Mouse (Mus musculus): Measurements from ENCODE around the gene Bzw2. TPM values are rescaled to one million over a fixed set of nuclear protein-coding genes. Genes with fewer than 3 reads are reported as not detected.

Bzw2 gene
- polyA plus RNA-seq, 1 experiment from 2014 or later = 291 TPM

GRCm38 (mm10) chr12:36177227-36177626, 19.3 kb upstream of the Bzw2 start:
- WGBS = 90% methylated on average over 5 of the region's 5 CpGs
- ATAC-seq (ENCODE audit: insufficient read depth, low FRiP score, low TSS enrichment) = no peak
- peaks cover 4% of the 10 kb centered on the region for H3K36me3 ChIP-seq (ENCODE audit: control insufficient read depth, insufficient read depth, low read length)

DNA sequence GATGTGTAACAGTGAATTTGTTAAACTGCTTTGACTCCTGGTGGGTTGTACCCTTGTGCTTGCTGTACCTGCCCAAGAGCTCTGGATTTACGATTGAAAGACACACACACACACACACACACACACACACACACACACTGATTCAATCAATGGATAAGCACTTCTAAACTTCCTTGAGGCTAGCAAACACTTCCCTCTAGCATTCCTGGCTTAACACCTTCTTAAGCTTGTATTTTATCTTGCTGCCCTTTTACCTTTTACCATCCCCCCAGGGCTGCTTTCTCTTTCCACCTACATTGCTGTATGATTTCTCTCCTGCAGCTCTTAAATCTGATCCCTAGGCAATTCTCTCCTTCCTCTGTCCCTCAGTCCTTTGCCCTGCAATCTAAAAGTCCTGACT, 7.4 kb upstream of the Bzw2 start:
- H3K4me1 ChIP-seq (ENCODE audit: control insufficient read depth, insufficient read depth, low read length) = peaks cover 2% of the 10 kb centered on the region; the same call in 1 of the 2 replicates
- no peak overlapping the region for H3K4me3 ChIP-seq (ENCODE audit: low read depth, low read length)
- no peaks in the 10 kb centered on the region for H3K27me3 ChIP-seq (ENCODE audit: control insufficient read depth, insufficient read depth, low read length)
- no peak overlapping the region for H3K9ac ChIP-seq (ENCODE audit: low read length)
- no peak overlapping the region for H3K4me2 ChIP-seq (ENCODE audit: low read depth)
- H3K36me3 ChIP-seq (ENCODE audit: control insufficient read depth, insufficient read depth, low read length) = no peaks in the 10 kb centered on the region
- 55% methylated on average over 1 of the region's 1 CpGs for WGBS
- H3K9me3 ChIP-seq (ENCODE audit: control insufficient read depth, low read length) = no peaks in the 10 kb centered on the region
- DNase-seq (ENCODE audit: low spot score) (no peak), ATAC-seq (ENCODE audit: insufficient read depth, low FRiP score, low TSS enrichment) (no peak)
- no peak overlapping the region for H3K27ac ChIP-seq (ENCODE audit: low read depth, low read length)

More at GRCm38 (mm10) chr12:36177227-36177626, 19.3 kb upstream of the Bzw2 start:
- DNase-seq (ENCODE audit: low spot score) = no peak
- Histone ChIP-seq H3K4me1 (ENCODE audit: control insufficient read depth, insufficient read depth, low read length) (no peaks in the 10 kb centered on the region), H3K9me3 (ENCODE audit: control insufficient read depth, low read length) (no peaks in the 10 kb centered on the region), H3K27ac (ENCODE audit: low read depth, low read length) (no peak overlapping the region), H3K27me3 (ENCODE audit: control insufficient read depth, insufficient read depth, low read length) (no peaks in the 10 kb centered on the region), H3K9ac (ENCODE audit: low read length) (no peak overlapping the region), H3K4me2 (ENCODE audit: low read depth) (no peak overlapping the region), H3K4me3 (ENCODE audit: low read depth, low read length) (no peak overlapping the region)

GRCm38 (mm10) chr12:36164126-36164791, 6.4 kb upstream of the Bzw2 start:
- H3K36me3 ChIP-seq (ENCODE audit: control insufficient read depth, insufficient read depth, low read length) = no peaks in the 10 kb centered on the region
- H3K4me3 ChIP-seq (ENCODE audit: low read depth, low read length) = no peak overlapping the region
- peaks cover 2% of the 10 kb centered on the region; the same call in 1 of the 2 replicates for H3K4me1 ChIP-seq (ENCODE audit: control insufficient read depth, insufficient read depth, low read length)
- H3K9ac ChIP-seq (ENCODE audit: low read length) = no peak overlapping the region
- 91% methylated on average over 7 of the region's 7 CpGs for WGBS
- H3K27ac ChIP-seq (ENCODE audit: low read depth, low read length) = no peak overlapping the region
- H3K27me3 ChIP-seq (ENCODE audit: control insufficient read depth, insufficient read depth, low read length) = no peaks in the 10 kb centered on the region
- no peaks in the 10 kb centered on the region for H3K9me3 ChIP-seq (ENCODE audit: control insufficient read depth, low read length)
- H3K4me2 ChIP-seq (ENCODE audit: low read depth) = no peak overlapping the region
- DNase-seq (ENCODE audit: low spot score) (no peak), ATAC-seq (ENCODE audit: insufficient read depth, low FRiP score, low TSS enrichment) (no peak)

DNA sequence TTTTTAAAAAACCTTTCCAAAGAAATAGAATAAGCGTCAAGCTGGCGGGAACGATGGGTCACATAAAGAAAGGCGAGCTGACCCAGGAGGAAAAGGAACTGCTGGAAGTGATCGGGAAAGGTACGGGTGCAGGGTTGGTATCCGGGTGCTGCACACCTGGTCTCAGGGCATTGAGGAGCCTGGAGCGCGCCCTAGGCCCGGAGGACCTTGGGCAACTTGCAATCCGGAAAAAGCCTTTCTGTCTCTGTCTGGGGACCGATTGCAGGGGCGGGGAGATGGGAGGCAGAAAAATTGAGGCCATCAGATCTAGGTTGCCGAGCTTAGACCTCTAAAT, 609 bp downstream of the Bzw2 start:
- WGBS = under 1% methylated on average over 14 of the region's 14 CpGs
- H3K27me3 ChIP-seq (ENCODE audit: control insufficient read depth, insufficient read depth, low read length) = no peaks in the 10 kb centered on the region
- no peaks in the 10 kb centered on the region for H3K36me3 ChIP-seq (ENCODE audit: control insufficient read depth, insufficient read depth, low read length)
- DNase-seq (ENCODE audit: low spot score) (no peak), ATAC-seq (ENCODE audit: insufficient read depth, low FRiP score, low TSS enrichment) (peak; percentile 39)
- H3K9me3 ChIP-seq (ENCODE audit: control insufficient read depth, low read length) = no peaks in the 10 kb centered on the region
- H3K4me3 ChIP-seq (ENCODE audit: low read depth, low read length) = peak overlapping the region; percentile 68
- peak overlapping the region; percentile 76 for H3K4me2 ChIP-seq (ENCODE audit: low read depth)
- peaks cover 16% of the 10 kb centered on the region; the same call in 1 of the 2 replicates for H3K4me1 ChIP-seq (ENCODE audit: control insufficient read depth, insufficient read depth, low read length)
- H3K27ac ChIP-seq (ENCODE audit: low read depth, low read length) = no peak overlapping the region; the same call in 1 of the 2 replicates
- H3K9ac ChIP-seq (ENCODE audit: low read length) = peak overlapping the region; percentile 66

DNA sequence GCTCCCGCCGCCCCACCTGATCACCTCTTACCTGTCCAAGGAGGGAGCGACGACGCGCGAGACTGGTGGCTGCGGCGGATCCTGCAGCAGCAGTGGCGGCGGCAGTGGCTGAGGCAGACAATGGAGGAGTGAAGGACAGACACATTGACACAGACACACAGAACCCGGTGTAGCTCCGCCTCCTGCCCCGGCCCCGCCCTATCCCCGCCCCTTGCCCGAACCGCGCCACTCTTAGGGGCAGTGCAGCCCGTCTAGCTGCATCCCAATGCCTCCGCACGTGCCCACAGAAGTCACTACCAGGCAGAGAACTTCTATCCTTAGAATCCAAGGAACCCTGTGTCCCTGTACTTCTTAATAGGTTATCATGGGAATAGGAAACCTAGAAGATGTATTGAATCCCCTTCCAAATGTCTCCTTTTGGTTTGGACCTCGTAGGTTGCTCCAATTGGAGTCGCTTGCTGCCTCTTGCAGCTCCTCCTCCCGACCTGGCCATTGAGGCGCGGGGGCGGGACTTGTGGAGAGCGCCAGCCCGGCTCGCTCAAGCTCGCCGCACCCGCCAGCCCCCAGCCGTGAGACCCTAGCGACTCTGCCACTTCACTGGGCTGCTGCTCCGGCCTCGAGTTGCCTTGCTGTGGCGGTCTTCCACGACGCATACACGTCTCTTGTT, 1.1 kb downstream of the Bzw2 start, which contains the start of gene Ankmy2:
Ankmy2 (plus strand) TSS at position 478 of the 667 bp plus-strand sequence.
- ATAC-seq (ENCODE audit: insufficient read depth, low FRiP score, low TSS enrichment) (peak; percentile 98), DNase-seq (ENCODE audit: low spot score) (peak; percentile 94)
- H3K9ac ChIP-seq (ENCODE audit: low read length) = peak within 1 kb of the TSS; percentile 66
- H3K4me1 ChIP-seq (ENCODE audit: control insufficient read depth, insufficient read depth, low read length) = peaks cover 16% of the 10 kb centered on the region; the same call in 1 of the 2 replicates
- no peaks in the 10 kb centered on the region for H3K27me3 ChIP-seq (ENCODE audit: control insufficient read depth, insufficient read depth, low read length)
- H3K27ac ChIP-seq (ENCODE audit: low read depth, low read length) = peak within 1 kb of the TSS; percentile 63
- peak within 1 kb of the TSS; percentile 76 for H3K4me2 ChIP-seq (ENCODE audit: low read depth)
- H3K9me3 ChIP-seq (ENCODE audit: control insufficient read depth, low read length) = no peaks in the 10 kb centered on the region
- H3K4me3 ChIP-seq (ENCODE audit: low read depth, low read length) = peak within 1 kb of the TSS; percentile 68
- H3K36me3 ChIP-seq (ENCODE audit: control insufficient read depth, insufficient read depth, low read length) = no peaks in the 10 kb centered on the region
- WGBS = under 1% methylated on average over 41 of the region's 42 CpGs

DNA sequence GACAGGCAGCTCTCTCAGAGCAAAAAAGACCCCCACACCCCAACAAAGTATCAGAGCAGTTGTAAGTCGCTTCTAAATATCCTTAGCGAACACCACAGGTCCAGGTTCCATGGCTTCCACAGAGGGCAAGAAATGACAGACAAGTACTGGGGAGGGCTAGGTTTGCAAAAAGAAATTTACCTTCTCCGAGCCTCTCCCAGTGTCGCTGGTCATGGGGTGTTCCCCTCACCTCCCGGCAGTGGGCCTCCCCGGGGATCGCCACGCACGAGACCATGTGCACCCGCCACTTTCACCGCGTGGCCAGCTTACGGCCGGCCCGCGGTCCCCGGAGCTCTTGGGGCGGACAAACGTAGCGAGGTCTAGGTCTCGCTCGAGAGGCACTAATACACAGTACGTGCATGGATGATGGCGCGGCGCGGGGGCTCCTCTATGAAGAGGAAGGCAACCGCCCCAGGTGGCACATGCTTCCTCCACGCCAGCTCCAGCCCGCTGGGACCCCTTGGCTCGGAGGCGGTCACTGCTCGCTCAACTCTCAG, 1.7 kb downstream of the Bzw2 start:
- Histone ChIP-seq H3K27me3 (ENCODE audit: control insufficient read depth, insufficient read depth, low read length) (no peaks in the 10 kb centered on the region), H3K4me3 (ENCODE audit: low read depth, low read length) (peak overlapping the region; percentile 68), H3K9me3 (ENCODE audit: control insufficient read depth, low read length) (no peaks in the 10 kb centered on the region), H3K4me1 (ENCODE audit: control insufficient read depth, insufficient read depth, low read length) (peaks cover 16% of the 10 kb centered on the region; the same call in 1 of the 2 replicates), H3K4me2 (ENCODE audit: low read depth) (peak overlapping the region; percentile 76), H3K9ac (ENCODE audit: low read length) (peak overlapping the region; percentile 66), H3K27ac (ENCODE audit: low read depth, low read length) (peak overlapping the region; percentile 63), H3K36me3 (ENCODE audit: control insufficient read depth, insufficient read depth, low read length) (no peaks in the 10 kb centered on the region)
- DNase-seq (ENCODE audit: low spot score) (no peak), ATAC-seq (ENCODE audit: insufficient read depth, low FRiP score, low TSS enrichment) (peak; percentile 70)
- under 1% methylated on average over 33 of the region's 33 CpGs for WGBS

- no peak overlapping the region for H3K27ac ChIP-seq (ENCODE audit: low read depth, low read length)
- peak; percentile 17 for DNase-seq (ENCODE audit: low spot score)
- peak overlapping the region; percentile 68 for H3K4me3 ChIP-seq (ENCODE audit: low read depth, low read length)
- H3K4me1 ChIP-seq (ENCODE audit: control insufficient read depth, insufficient read depth, low read length) = peaks cover 16% of the 10 kb centered on the region; the same call in 1 of the 2 replicates
- H3K36me3 ChIP-seq (ENCODE audit: control insufficient read depth, insufficient read depth, low read length) = no peaks in the 10 kb centered on the region
- 18% methylated on average over 8 of the region's 8 CpGs for WGBS
- H3K27me3 ChIP-seq (ENCODE audit: control insufficient read depth, insufficient read depth, low read length) = no peaks in the 10 kb centered on the region
- ATAC-seq (ENCODE audit: insufficient read depth, low FRiP score, low TSS enrichment) = no peak
- no peaks in the 10 kb centered on the region for H3K9me3 ChIP-seq (ENCODE audit: control insufficient read depth, low read length)
- H3K4me2 ChIP-seq (ENCODE audit: low read depth) = peak overlapping the region; percentile 76
- H3K9ac ChIP-seq (ENCODE audit: low read length) = peak overlapping the region; percentile 66
Observed at GRCm38 (mm10) chr12:36155141-36155641, 2.7 kb downstream of the Bzw2 start.

DNA sequence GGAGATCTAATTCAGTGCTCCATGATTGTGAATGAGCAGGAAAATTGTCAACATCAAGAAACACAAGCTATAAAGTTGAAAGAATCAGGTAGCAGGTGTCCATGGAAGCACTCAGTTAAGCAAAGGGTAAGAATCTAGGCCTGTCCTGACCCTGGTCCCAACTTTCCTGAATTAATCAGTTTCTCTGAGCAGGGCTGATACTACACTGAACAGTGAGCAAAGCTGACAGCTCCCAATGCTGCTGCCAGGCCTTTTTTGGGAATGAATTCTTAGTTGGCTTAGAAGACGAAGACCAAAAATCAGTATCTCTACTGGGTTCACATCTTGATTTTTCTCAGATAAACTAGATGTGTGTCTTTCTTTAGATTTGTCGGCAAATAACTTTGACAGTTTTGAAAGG, 7.1 kb downstream of the Bzw2 start:
- Histone ChIP-seq H3K9ac (ENCODE audit: low read length) (no peak overlapping the region), H3K9me3 (ENCODE audit: control insufficient read depth, low read length) (no peaks in the 10 kb centered on the region), H3K4me3 (ENCODE audit: low read depth, low read length) (no peak overlapping the region), H3K4me1 (ENCODE audit: control insufficient read depth, insufficient read depth, low read length) (peaks cover 9% of the 10 kb centered on the region; the same call in 1 of the 2 replicates), H3K36me3 (ENCODE audit: control insufficient read depth, insufficient read depth, low read length) (no peaks in the 10 kb centered on the region), H3K27ac (ENCODE audit: low read depth, low read length) (no peak overlapping the region), H3K4me2 (ENCODE audit: low read depth) (no peak overlapping the region), H3K27me3 (ENCODE audit: control insufficient read depth, insufficient read depth, low read length) (no peaks in the 10 kb centered on the region)
- ATAC-seq (ENCODE audit: insufficient read depth, low FRiP score, low TSS enrichment) (no peak), DNase-seq (ENCODE audit: low spot score) (no peak)
- 97% methylated on average over 2 of the region's 2 CpGs for WGBS

Data from neural tube, embryonic 11.5 days (tissue).